Mouse (Mus musculus) lung, embryonic 16.5 days (tissue): ENCODE measurements around the gene Ube2h. TPM values are rescaled to one million over a fixed set of nuclear protein-coding genes. Genes with fewer than 3 reads are reported as not detected.

ENCODE experiments used
- ATAC-seq: fragments of 200-750 bp; cut with Nextera tagmentation; 2 replicates; pipeline ENCODE4 v1.8.0; 2017; ENCODE audit warnings: low read depth, mild to moderate bottlenecking, moderate library complexity
- H3K27ac ChIP-seq: fragments of 300-500 bp; sonication (generic); 2 replicates; pipeline ENCODE4 v1.5.1; 2014; ENCODE audit warnings: mild to moderate bottlenecking, control low read depth, low read length
- H3K27me3 ChIP-seq: fragments of 300-500 bp; sonication (generic); 2 replicates; pipeline ENCODE4 v1.6.1; 2014; ENCODE audit warnings: low read depth, low read length, mixed read lengths; ENCODE audit not compliant: control insufficient read depth, insufficient read depth
- H3K36me3 ChIP-seq: fragments of 300-500 bp; sonication (generic); 2 replicates; pipeline ENCODE4 v1.6.1; 2014; ENCODE audit warnings: low read length; ENCODE audit not compliant: control insufficient read depth, insufficient read depth
- H3K4me1 ChIP-seq: fragments of 300-500 bp; sonication (generic); replicated peaks from 2 replicates; pipeline ENCODE4 v1.6.1; 2014; ENCODE audit warnings: low read length, mixed read lengths; ENCODE audit not compliant: control insufficient read depth, insufficient read depth
- H3K4me2 ChIP-seq: fragments of 300-500 bp; sonication (generic); 2 replicates; pipeline ENCODE4 v1.6.1; 2014; ENCODE audit warnings: low read depth, low read length, control low read depth
- H3K4me3 ChIP-seq: fragments of 300-500 bp; sonication (generic); 2 replicates; pipeline ENCODE4 v1.5.1; 2014; ENCODE audit warnings: mild to moderate bottlenecking, low read length, control low read depth
- H3K9ac ChIP-seq: fragments of 300-500 bp; sonication (generic); 2 replicates; pipeline ENCODE4 v1.6.1; 2014; ENCODE audit warnings: low read length, control low read depth
- H3K9me3 ChIP-seq: fragments of 300-500 bp; sonication (generic); 2 replicates; pipeline ENCODE4 v1.6.1; 2016; ENCODE audit warnings: low read length; ENCODE audit not compliant: control insufficient read depth
- WGBS: fragments of 180-500 bp; shearing (Covaris S2); extraction: QIAGEN DNeasy Blood & Tissue Kit; methylation state at CpG from one replicate; pipeline ENCODE4 v1.1.7; 2014; 5-methylcytosine and 5-hydroxymethylcytosine counted together
- microRNA counts: library from miRNA; unstranded; fragments of <30 nt; microRNA quantifications from one replicate; lab custom pipeline; 2016
- microRNA-seq: library from miRNA; unstranded; fragments of <30 nt; microRNA quantifications from one replicate; pipeline ENCODE4, GENCODE M21; 2016
- polyA plus RNA-seq: library from polyadenylated mRNA; unstranded; fragments of >200 nt; fragmentation: Nextera tagmentation; extraction: Ambion mirVana; gene quantifications from 2 replicates; pipeline ENCODE4 v1.2.1, GENCODE M21; 2015

Gene Ube2h
- polyA plus RNA-seq, 1 experiment from 2014 or later: 42.5 TPM

GRCm38 (mm10) chr6:30161618-30162017 lies 142.7 kb downstream of the Ube2h start:
- H3K9ac ChIP-seq: no peak overlapping the region
- H3K27me3 ChIP-seq: no peaks in the 10 kb centered on the region
- 75% methylated on average over 2 of the region's 2 CpGs for WGBS
- no peak overlapping the region for H3K4me2 ChIP-seq
- H3K4me1 ChIP-seq: peaks cover 5% of the 10 kb centered on the region
- ATAC-seq: no peak
- no peak overlapping the region for H3K4me3 ChIP-seq
- no peaks in the 10 kb centered on the region for H3K36me3 ChIP-seq
- H3K9me3 ChIP-seq: no peaks in the 10 kb centered on the region
- no peak overlapping the region for H3K27ac ChIP-seq

MicroRNAs within 50 kb of the gene (microRNA counts, 519-probe panel; counts per million panel counts)
- microRNA mmu-miR-182 (lab: Ali Mortazavi, UCI) (2,769 counts per million, percentile 51 among the panel's probes with 10 or more counts), microRNA mmu-miR-183 (lab: Ali Mortazavi, UCI) (3,491 counts per million, percentile 69 among the panel's probes with 10 or more counts), microRNA mmu-miR-96 (lab: Ali Mortazavi, UCI) (4,154 counts per million, percentile 84 among the panel's probes with 10 or more counts)

Small RNA genes within 50 kb of the gene (microRNA-seq; reads per million reads assigned to microRNA genes)
- 4,072 reads per million, percentile 89 among the genes with 10 or more reads in this experiment for gene Mir182
- gene Mir183: 2,867 reads per million, percentile 85 among the genes with 10 or more reads in this experiment
- gene Mir96: 1,439 reads per million, percentile 78 among the genes with 10 or more reads in this experiment

Other genes with a start within 250 kb of the Ube2h start
- 53.5 and 56.3 TPM in 2 replicates for gene Zc3hc1, start 86.5 kb upstream of the Ube2h start, polyA plus RNA-seq
- gene Klhdc10, start 97.3 kb upstream of the Ube2h start, polyA plus RNA-seq: 19.3 and 22.6 TPM in 2 replicates
- 33.9 and 38.5 TPM in 2 replicates for gene Tmem209, start 205.2 kb upstream of the Ube2h start, polyA plus RNA-seq
- gene Ssmem1, start 205.3 kb upstream of the Ube2h start, polyA plus RNA-seq: 0.19 TPM in 1 of 2 replicates, not detected in the other
- gene Cpa2, start 237.0 kb upstream of the Ube2h start, polyA plus RNA-seq: 5.2 and 6.0 TPM in 2 replicates